Mouse (Mus musculus) cerebellum, postnatal 10 days (tissue): Measurements from ENCODE around the gene Gli2.

ENCODE experiments used
- DNase-seq, 2 experiments: peaks; one replicate each; pipeline ENCODE4 v3.0.0; 2021; ENCODE audit warnings: mixed read lengths in 2 of 2

The Gli2 gene

GRCm38 (mm10) chr1:118994482-118995105, 58.8 kb downstream of the Gli2 start:
- DNase-seq: peak; percentile 62 to 66

GRCm38 (mm10) chr1:118993775-118994174, 59.6 kb downstream of the Gli2 start:
- no peak for DNase-seq

GRCm38 (mm10) chr1:118988331-118988730, 65.1 kb downstream of the Gli2 start:
- DNase-seq: peak in 1 of 2 experiments; percentile 51

- peak; percentile 60 to 61 for DNase-seq
Measured at GRCm38 (mm10) chr1:118987538-118987937, 65.9 kb downstream of the Gli2 start.

- no peak for DNase-seq
Measured at GRCm38 (mm10) chr1:118983389-118983788, 70.0 kb downstream of the Gli2 start.

GRCm38 (mm10) chr1:118982805-118983211, 70.6 kb downstream of the Gli2 start:
- DNase-seq: peak in 1 of 2 experiments; percentile 28

- peak; percentile 87 to 93 for DNase-seq
Measured at GRCm38 (mm10) chr1:118981943-118982804, 71.2 kb downstream of the Gli2 start.

- DNase-seq: peak; percentile 75 to 79
Measured at GRCm38 (mm10) chr1:118980636-118981035, 72.8 kb downstream of the Gli2 start.

- DNase-seq: peak; percentile 77 to 80
Measured at GRCm38 (mm10) chr1:118976596-118976995, 76.8 kb downstream of the Gli2 start.

GRCm38 (mm10) chr1:118975376-118975775, 78.0 kb downstream of the Gli2 start:
- DNase-seq: no peak

GRCm38 (mm10) chr1:118970068-118970467, 83.4 kb downstream of the Gli2 start:
- no peak for DNase-seq

- peak; percentile 49 to 70 for DNase-seq
Measured at GRCm38 (mm10) chr1:118969409-118969808, 84.0 kb downstream of the Gli2 start.

- DNase-seq: no peak
Measured at GRCm38 (mm10) chr1:118968661-118969179, 84.7 kb downstream of the Gli2 start.

GRCm38 (mm10) chr1:118967976-118968375, 85.4 kb downstream of the Gli2 start:
- DNase-seq: no peak

- DNase-seq: no peak
Measured at GRCm38 (mm10) chr1:118967281-118967680, 86.1 kb downstream of the Gli2 start.

- no peak for DNase-seq
Measured at GRCm38 (mm10) chr1:118958644-118959043, 94.8 kb downstream of the Gli2 start.

- DNase-seq: no peak
Measured at GRCm38 (mm10) chr1:118955791-118956190, 97.6 kb downstream of the Gli2 start.

GRCm38 (mm10) chr1:118954434-118955301, 98.8 kb downstream of the Gli2 start:
- DNase-seq: peak; percentile 79 to 83

- no peak for DNase-seq
Measured at GRCm38 (mm10) chr1:118953031-118953430, 100.4 kb downstream of the Gli2 start.

- no peak for DNase-seq
Measured at GRCm38 (mm10) chr1:118952318-118952717, 101.1 kb downstream of the Gli2 start.

GRCm38 (mm10) chr1:118948407-118948806, 105.0 kb downstream of the Gli2 start:
- no peak for DNase-seq

- no peak for DNase-seq
Measured at GRCm38 (mm10) chr1:118947221-118947620, 106.2 kb downstream of the Gli2 start.

- DNase-seq: peak; percentile 57 to 66
Measured at GRCm38 (mm10) chr1:118941336-118941735, 112.1 kb downstream of the Gli2 start.
